Mouse (Mus musculus): ENCODE data around the gene Gm42791. TPM values are rescaled to one million over a fixed set of nuclear protein-coding genes. Genes with fewer than 3 reads are reported as not detected.

The Gm42791 gene
- polyA plus RNA-seq, 1 experiment from 2014 or later = not detected

GRCm38 (mm10) chr5:149016261-149016660 lies 21.3 kb upstream of the Gm42791 start:
- no peak overlapping the region; the same call in 1 of the 2 replicates for H3K4me2 ChIP-seq (ENCODE audit: low read depth, low read length, severe bottlenecking)
- WGBS = 74% methylated on average over 5 of the region's 5 CpGs
- no peak overlapping the region; the same call in 1 of the 2 replicates for H3K9ac ChIP-seq (ENCODE audit: low read length)
- H3K36me3 ChIP-seq (ENCODE audit: control insufficient read depth, insufficient read depth, low read length) = no peaks in the 10 kb centered on the region
- no peak overlapping the region for H3K4me3 ChIP-seq (ENCODE audit: low read depth, low read length)
- H3K27ac ChIP-seq (ENCODE audit: low read depth, low read length) = no peak overlapping the region
- ATAC-seq (replicated peaks; ENCODE audit: low FRiP score) = no peak
- peaks cover 2% of the 10 kb centered on the region; the same call in 1 of the 2 replicates for H3K27me3 ChIP-seq (ENCODE audit: control insufficient read depth, insufficient read depth, low read length)
- no peaks in the 10 kb centered on the region; the same call in 1 of the 2 replicates for H3K4me1 ChIP-seq (replicated peaks; ENCODE audit: control insufficient read depth, insufficient read depth, low read length)
- DNase-seq (ENCODE audit: low spot score) = no peak
- H3K9me3 ChIP-seq (ENCODE audit: control insufficient read depth, low read length) = no peaks in the 10 kb centered on the region

- H3K9ac ChIP-seq (ENCODE audit: low read length) = peak overlapping the region; percentile 67
- DNase-seq (ENCODE audit: low spot score) (peak; percentile 70), ATAC-seq (replicated peaks; ENCODE audit: low FRiP score) (peak; percentile 76)
- H3K36me3 ChIP-seq (ENCODE audit: control insufficient read depth, insufficient read depth, low read length) = no peaks in the 10 kb centered on the region
- H3K27ac ChIP-seq (ENCODE audit: low read depth, low read length) = no peak overlapping the region
- peak overlapping the region; percentile 47 for H3K4me3 ChIP-seq (ENCODE audit: low read depth, low read length)
- peaks cover 2% of the 10 kb centered on the region; the same call in 1 of the 2 replicates for H3K27me3 ChIP-seq (ENCODE audit: control insufficient read depth, insufficient read depth, low read length)
- peak overlapping the region; percentile 95 for H3K4me2 ChIP-seq (ENCODE audit: low read depth, low read length, severe bottlenecking)
- WGBS = 2% methylated on average over 37 of the region's 37 CpGs
- H3K4me1 ChIP-seq (replicated peaks; ENCODE audit: control insufficient read depth, insufficient read depth, low read length) = no peaks in the 10 kb centered on the region; the same call in 1 of the 2 replicates
- no peaks in the 10 kb centered on the region for H3K9me3 ChIP-seq (ENCODE audit: control insufficient read depth, low read length)
These were observed 20.6 kb upstream of the Gm42791 start for GRCm38 (mm10) chr5:149015335-149016201.

GRCm38 (mm10) chr5:149014600-149015268 lies 19.8 kb upstream of the Gm42791 start:
- 10% methylated on average over 17 of the region's 17 CpGs for WGBS
- Histone ChIP-seq H3K9ac (ENCODE audit: low read length) (peak overlapping the region; percentile 67; the same call in 1 of the 2 replicates), H3K9me3 (ENCODE audit: control insufficient read depth, low read length) (no peaks in the 10 kb centered on the region), H3K27ac (ENCODE audit: low read depth, low read length) (no peak overlapping the region), H3K27me3 (ENCODE audit: control insufficient read depth, insufficient read depth, low read length) (peaks cover 2% of the 10 kb centered on the region; the same call in 1 of the 2 replicates), H3K4me1 (replicated peaks; ENCODE audit: control insufficient read depth, insufficient read depth, low read length) (no peaks in the 10 kb centered on the region; the same call in 1 of the 2 replicates), H3K4me3 (ENCODE audit: low read depth, low read length) (peak overlapping the region; percentile 47), H3K4me2 (ENCODE audit: low read depth, low read length, severe bottlenecking) (peak overlapping the region; percentile 95), H3K36me3 (ENCODE audit: control insufficient read depth, insufficient read depth, low read length) (no peaks in the 10 kb centered on the region)
- ATAC-seq (replicated peaks; ENCODE audit: low FRiP score) (peak; percentile 16; the same call in 1 of the 2 replicates), DNase-seq (ENCODE audit: low spot score) (peak; percentile 44)

GRCm38 (mm10) chr5:149013817-149014508 lies 19.0 kb upstream of the Gm42791 start:
- 73% methylated on average over 7 of the region's 7 CpGs for WGBS
- H3K9ac ChIP-seq (ENCODE audit: low read length) = no peak overlapping the region
- H3K27me3 ChIP-seq (ENCODE audit: control insufficient read depth, insufficient read depth, low read length) = peaks cover 2% of the 10 kb centered on the region; the same call in 1 of the 2 replicates
- no peak for ATAC-seq (replicated peaks; ENCODE audit: low FRiP score)
- H3K36me3 ChIP-seq (ENCODE audit: control insufficient read depth, insufficient read depth, low read length) = no peaks in the 10 kb centered on the region
- no peak for DNase-seq (ENCODE audit: low spot score)
- H3K4me2 ChIP-seq (ENCODE audit: low read depth, low read length, severe bottlenecking) = no peak overlapping the region
- no peak overlapping the region for H3K4me3 ChIP-seq (ENCODE audit: low read depth, low read length)
- H3K27ac ChIP-seq (ENCODE audit: low read depth, low read length) = no peak overlapping the region
- no peaks in the 10 kb centered on the region; the same call in 1 of the 2 replicates for H3K4me1 ChIP-seq (replicated peaks; ENCODE audit: control insufficient read depth, insufficient read depth, low read length)
- H3K9me3 ChIP-seq (ENCODE audit: control insufficient read depth, low read length) = no peaks in the 10 kb centered on the region

GRCm38 (mm10) chr5:149009111-149009510 lies 14.2 kb upstream of the Gm42791 start:
- Histone ChIP-seq H3K36me3 (ENCODE audit: control insufficient read depth, insufficient read depth, low read length) (no peaks in the 10 kb centered on the region), H3K9ac (ENCODE audit: low read length) (no peak overlapping the region), H3K4me2 (ENCODE audit: low read depth, low read length, severe bottlenecking) (no peak overlapping the region), H3K27me3 (ENCODE audit: control insufficient read depth, insufficient read depth, low read length) (no peaks in the 10 kb centered on the region), H3K9me3 (ENCODE audit: control insufficient read depth, low read length) (no peaks in the 10 kb centered on the region), H3K27ac (ENCODE audit: low read depth, low read length) (no peak overlapping the region), H3K4me1 (replicated peaks; ENCODE audit: control insufficient read depth, insufficient read depth, low read length) (0 out of 2 replicates have a peak, but pooled peaks cover 3% of the 10 kb centered on the region), H3K4me3 (ENCODE audit: low read depth, low read length) (no peak overlapping the region)
- DNase-seq (ENCODE audit: low spot score) (no peak), ATAC-seq (replicated peaks; ENCODE audit: low FRiP score) (no peak)
- 91% methylated on average over 3 of the region's 3 CpGs for WGBS

- H3K4me1 ChIP-seq (replicated peaks; ENCODE audit: control insufficient read depth, insufficient read depth, low read length) = 0 out of 2 replicates have a peak, but pooled peaks cover 3% of the 10 kb centered on the region
- ATAC-seq (replicated peaks; ENCODE audit: low FRiP score) = no peak
- no peak for DNase-seq (ENCODE audit: low spot score)
These were observed 12.3 kb upstream of the Gm42791 start for GRCm38 (mm10) chr5:149007295-149007646.

GRCm38 (mm10) chr5:149006362-149007294 lies 11.7 kb upstream of the Gm42791 start:
- Histone ChIP-seq H3K36me3 (ENCODE audit: control insufficient read depth, insufficient read depth, low read length) (no peaks in the 10 kb centered on the region), H3K4me2 (ENCODE audit: low read depth, low read length, severe bottlenecking) (peak overlapping the region; percentile 44), H3K9ac (ENCODE audit: low read length) (peak overlapping the region; percentile 45), H3K4me1 (replicated peaks; ENCODE audit: control insufficient read depth, insufficient read depth, low read length) (0 out of 2 replicates have a peak, but pooled peaks cover 3% of the 10 kb centered on the region), H3K27ac (ENCODE audit: low read depth, low read length) (peak overlapping the region; percentile 64), H3K4me3 (ENCODE audit: low read depth, low read length) (peak overlapping the region; percentile 14; the same call in 1 of the 2 replicates), H3K27me3 (ENCODE audit: control insufficient read depth, insufficient read depth, low read length) (no peaks in the 10 kb centered on the region), H3K9me3 (ENCODE audit: control insufficient read depth, low read length) (no peaks in the 10 kb centered on the region)
- ATAC-seq (replicated peaks; ENCODE audit: low FRiP score) = peak; percentile 91
- DNase-seq (ENCODE audit: low spot score) = peak; percentile 100
- WGBS = 13% methylated on average over 26 of the region's 26 CpGs

More at GRCm38 (mm10) chr5:149007295-149007646, 12.3 kb upstream of the Gm42791 start:
- Histone ChIP-seq H3K27me3 (ENCODE audit: control insufficient read depth, insufficient read depth, low read length) (no peaks in the 10 kb centered on the region), H3K4me2 (ENCODE audit: low read depth, low read length, severe bottlenecking) (peak overlapping the region; percentile 24; the same call in 1 of the 2 replicates), H3K9me3 (ENCODE audit: control insufficient read depth, low read length) (no peaks in the 10 kb centered on the region), H3K4me3 (ENCODE audit: low read depth, low read length) (no peak overlapping the region), H3K9ac (ENCODE audit: low read length) (peak overlapping the region; percentile 35), H3K27ac (ENCODE audit: low read depth, low read length) (no peak overlapping the region), H3K36me3 (ENCODE audit: control insufficient read depth, insufficient read depth, low read length) (no peaks in the 10 kb centered on the region)
- 60% methylated on average over 5 of the region's 5 CpGs for WGBS

Measured in forebrain, embryonic 11.5 days (tissue).